Mouse (Mus musculus) lung, adult 2 months (tissue): ENCODE results near the gene Pabpc4l.

ENCODE experiments used
- CTCF ChIP-seq: fragments of 200-500 bp; IDR thresholded peaks from 2 replicates; pipeline ENCODE4 v1.5.1; 2011; ENCODE audit warnings: mild to moderate bottlenecking, low read length, control low read depth; ENCODE audit not compliant: insufficient read depth
- POLR2A ChIP-seq: fragments of 200-500 bp; IDR thresholded peaks from 2 replicates; pipeline ENCODE4 v1.6.1; 2011; ENCODE audit warnings: low read depth, mild to moderate bottlenecking, control low read depth, low read length, borderline replicate concordance; ENCODE audit errors: extremely low read depth

DNA sequence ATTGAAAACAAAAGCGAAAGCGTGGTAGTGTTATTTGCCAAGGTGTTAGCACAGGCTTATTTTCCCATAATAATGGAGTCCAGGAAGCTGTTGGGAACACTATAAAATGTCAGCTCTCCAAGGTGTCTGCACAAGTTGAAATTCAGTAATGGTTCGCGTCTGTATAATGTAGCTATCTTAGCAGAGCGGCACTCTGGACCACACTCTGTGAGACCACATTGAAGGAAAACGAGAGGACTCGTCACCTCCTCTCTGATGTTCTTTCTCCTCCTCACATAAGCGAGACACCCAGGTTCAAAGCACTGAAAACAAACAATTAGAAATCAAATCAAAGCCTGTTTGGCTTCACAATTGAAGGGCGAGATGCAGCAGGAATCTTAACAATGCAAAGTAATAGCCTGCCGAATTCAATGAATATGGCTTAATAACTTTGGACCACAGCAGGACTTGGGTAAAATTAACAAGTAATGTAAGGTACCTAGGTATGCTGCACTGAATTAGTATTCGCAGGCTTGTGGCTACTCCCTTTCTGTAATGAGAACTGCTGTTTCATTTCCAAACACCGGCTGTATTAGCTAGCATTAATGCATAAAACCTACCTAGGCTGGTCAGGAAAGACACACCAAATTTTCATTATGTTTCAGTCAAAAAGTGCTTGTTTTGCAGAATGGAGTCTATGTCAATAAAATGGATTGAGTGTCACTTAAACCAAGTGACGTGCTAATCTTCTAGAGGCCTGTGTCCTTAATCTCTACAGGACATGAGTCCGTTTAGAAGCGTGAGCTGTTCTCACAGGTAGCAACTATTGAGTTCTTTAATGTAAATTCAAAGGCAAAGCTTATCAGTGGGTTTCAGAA, 42.3 kb upstream of the Pabpc4l start:
- TF ChIP-seq CTCF, result no peak
- no peak for TF ChIP-seq POLR2A
